Mouse (Mus musculus) heart, embryonic 12.5 days (tissue): Measurements from ENCODE around the gene Synm. TPM values are rescaled to one million over a fixed set of nuclear protein-coding genes. Genes with fewer than 3 reads are reported as not detected.

Experiments
- ATAC-seq: fragments of 200-750 bp; cut with Nextera tagmentation; 2 replicates; pipeline ENCODE4 v1.8.0; 2017; ENCODE audit warnings: moderate TSS enrichment, moderate library complexity; ENCODE audit not compliant: insufficient number of reproducible peaks, low FRiP score
- H3K27ac ChIP-seq: fragments of 300-500 bp; sonication (generic); 2 replicates; pipeline ENCODE4 v1.5.1; 2016; ENCODE audit warnings: mild to moderate bottlenecking, moderate library complexity; ENCODE audit not compliant: poor library complexity, severe bottlenecking
- H3K27me3 ChIP-seq: fragments of 300-500 bp; sonication (generic); replicated peaks from 2 replicates; pipeline ENCODE4 v1.6.1; 2016; ENCODE audit warnings: mild to moderate bottlenecking, moderate library complexity
- H3K36me3 ChIP-seq: fragments of 300-500 bp; sonication (generic); 2 replicates; pipeline ENCODE4 v1.6.1; 2016; ENCODE audit warnings: mild to moderate bottlenecking, moderate library complexity
- H3K4me1 ChIP-seq: fragments of 300-500 bp; sonication (generic); replicated peaks from 2 replicates; pipeline ENCODE4 v1.6.1; 2016; ENCODE audit warnings: mild to moderate bottlenecking
- H3K4me2 ChIP-seq: fragments of 300-500 bp; sonication (generic); 2 replicates; pipeline ENCODE4 v1.6.1; 2016; ENCODE audit warnings: mild to moderate bottlenecking, moderate library complexity
- H3K4me3 ChIP-seq: fragments of 300-500 bp; sonication (generic); 2 replicates; pipeline ENCODE4 v1.5.1; 2016; ENCODE audit warnings: mild to moderate bottlenecking
- H3K9ac ChIP-seq: fragments of 300-500 bp; sonication (generic); 2 replicates; pipeline ENCODE4 v1.6.1; 2016; ENCODE audit warnings: mild to moderate bottlenecking, moderate library complexity
- H3K9me3 ChIP-seq: fragments of 300-500 bp; sonication (generic); replicated peaks from 2 replicates; pipeline ENCODE4 v1.6.1; 2016; ENCODE audit warnings: mild to moderate bottlenecking, moderate library complexity
- WGBS: fragments of 180-500 bp; shearing (Covaris S2); methylation state at CpG from one replicate; pipeline ENCODE4 v1.1.7; 2016; 5-methylcytosine and 5-hydroxymethylcytosine counted together
- polyA plus RNA-seq: library from polyadenylated mRNA; unstranded; fragments of >200 nt; fragmentation: Nextera tagmentation; extraction: Ambion mirVana; gene quantifications from 2 replicates; pipeline ENCODE4 v1.2.1, GENCODE M21; 2016

Synm gene
- polyA plus RNA-seq, 1 experiment from 2014 or later: 6.6 TPM

DNA sequence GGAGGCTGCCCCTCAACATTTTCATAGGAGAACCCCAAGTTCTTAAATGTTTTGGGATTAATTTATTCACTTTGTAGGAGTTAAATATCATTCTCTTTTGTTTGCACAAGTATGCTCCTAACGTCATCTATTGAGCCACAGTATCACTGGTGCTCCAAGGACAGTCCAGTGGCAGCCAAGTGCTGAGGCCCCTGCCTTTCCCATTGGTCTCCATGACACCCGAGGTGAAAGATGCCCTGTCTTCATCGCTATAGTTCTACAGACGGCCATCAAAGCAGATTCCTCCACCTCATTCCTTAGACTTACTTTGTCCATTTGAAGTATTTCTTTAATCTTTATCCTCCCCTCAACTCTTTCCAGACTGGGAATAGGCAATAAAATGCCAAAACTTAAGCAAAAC is 35.0 kb downstream of the Synm start:
- Histone ChIP-seq H3K4me3 (no peak overlapping the region), H3K9ac (no peak overlapping the region), H3K4me2 (no peak overlapping the region), H3K9me3 (0 out of 2 replicates have a peak, but pooled peaks cover 3% of the 10 kb centered on the region), H3K27me3 (no peaks in the 10 kb centered on the region), H3K36me3 (peaks cover 46% of the 10 kb centered on the region), H3K27ac (no peak overlapping the region), H3K4me1 (peaks cover 14% of the 10 kb centered on the region)
- 75% methylated on average over 4 of the region's 4 CpGs for WGBS
- no peak for ATAC-seq

DNA sequence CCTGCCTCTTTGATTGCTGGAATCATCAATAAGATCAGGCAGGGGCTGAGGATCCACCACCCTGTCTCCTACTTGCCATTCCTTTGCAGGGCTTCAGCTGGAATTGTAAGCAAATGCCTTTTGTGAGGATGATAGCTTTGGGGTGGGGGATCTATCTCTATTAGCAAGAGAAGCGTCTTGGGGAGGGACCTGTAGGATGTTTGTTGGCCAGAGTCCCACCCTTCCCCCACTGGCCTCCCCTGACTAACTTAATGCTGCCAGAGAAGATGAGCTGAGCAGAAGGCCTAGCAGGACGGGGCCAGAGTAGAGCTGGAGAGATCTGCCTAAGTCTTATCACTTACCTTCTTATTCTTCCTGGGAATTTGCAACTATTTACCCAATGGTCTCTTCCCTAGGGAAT is 37.4 kb downstream of the Synm start:
- H3K36me3 ChIP-seq: peaks cover 27% of the 10 kb centered on the region
- H3K4me3 ChIP-seq: no peak overlapping the region
- no peak overlapping the region for H3K4me2 ChIP-seq
- 42% methylated on average over 2 of the region's 2 CpGs for WGBS
- no peaks in the 10 kb centered on the region for H3K27me3 ChIP-seq
- H3K27ac ChIP-seq: no peak overlapping the region
- H3K9me3 ChIP-seq: no peaks in the 10 kb centered on the region
- H3K4me1 ChIP-seq: peaks cover 29% of the 10 kb centered on the region
- no peak for ATAC-seq
- no peak overlapping the region for H3K9ac ChIP-seq

DNA sequence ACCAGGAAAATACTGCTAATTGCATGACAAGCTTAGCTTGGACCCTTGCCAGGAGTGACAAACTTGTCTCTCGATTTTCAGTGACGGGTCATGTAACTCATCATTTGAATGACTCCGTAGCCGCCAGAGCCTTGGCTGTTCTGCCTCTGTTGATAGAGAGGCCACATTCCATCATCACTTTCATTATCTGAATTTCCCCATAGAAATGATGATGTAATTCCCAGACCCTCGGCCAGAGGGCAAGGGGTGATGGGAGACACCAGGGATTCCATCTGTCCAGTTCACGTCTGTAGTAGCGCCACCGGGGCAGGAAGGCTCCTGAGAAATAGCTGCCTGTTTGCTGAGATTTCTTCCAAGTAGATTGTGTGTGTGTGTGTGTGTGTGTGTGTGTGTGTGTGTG is 40.7 kb downstream of the Synm start:
- Histone ChIP-seq H3K4me2 (0 out of 2 replicates have a peak overlapping the region, but pooled peaks have one; percentile 5), H3K27me3 (no peaks in the 10 kb centered on the region), H3K4me3 (no peak overlapping the region), H3K4me1 (peaks cover 61% of the 10 kb centered on the region), H3K9ac (no peak overlapping the region), H3K9me3 (no peaks in the 10 kb centered on the region), H3K27ac (peak overlapping the region; percentile 52), H3K36me3 (peaks cover 16% of the 10 kb centered on the region; the same call in 1 of the 2 replicates)
- ATAC-seq: no peak
- 20% methylated on average over 8 of the region's 8 CpGs for WGBS

- Histone ChIP-seq H3K27me3 (no peaks in the 10 kb centered on the region), H3K4me2 (no peak overlapping the region), H3K27ac (no peak overlapping the region), H3K9ac (no peak overlapping the region), H3K4me3 (no peak overlapping the region), H3K4me1 (peaks cover 63% of the 10 kb centered on the region), H3K9me3 (peaks cover 2% of the 10 kb centered on the region; the same call in 1 of the 2 replicates), H3K36me3 (peaks cover 22% of the 10 kb centered on the region)
- 77% methylated on average over 3 of the region's 3 CpGs for WGBS
- ATAC-seq: no peak
These were observed 42.0 kb downstream of the Synm start for GRCm38 (mm10) chr7:67717520-67717919.

GRCm38 (mm10) chr7:67716925-67717324 is 42.6 kb downstream of the Synm start:
- H3K9ac ChIP-seq: no peak overlapping the region
- H3K4me2 ChIP-seq: no peak overlapping the region
- peaks cover 63% of the 10 kb centered on the region for H3K4me1 ChIP-seq
- H3K27me3 ChIP-seq: no peaks in the 10 kb centered on the region
- H3K36me3 ChIP-seq: peaks cover 27% of the 10 kb centered on the region
- no peak overlapping the region for H3K4me3 ChIP-seq
- 79% methylated on average over 10 of the region's 10 CpGs for WGBS
- H3K9me3 ChIP-seq: peaks cover 3% of the 10 kb centered on the region; the same call in 1 of the 2 replicates
- no peak overlapping the region for H3K27ac ChIP-seq
- ATAC-seq: no peak

- H3K27ac ChIP-seq: no peak overlapping the region
- H3K36me3 ChIP-seq: peaks cover 33% of the 10 kb centered on the region
- peaks cover 3% of the 10 kb centered on the region; the same call in 1 of the 2 replicates for H3K9me3 ChIP-seq
- 72% methylated on average over 11 of the region's 11 CpGs for WGBS
- no peak for ATAC-seq
- no peak overlapping the region for H3K9ac ChIP-seq
- H3K4me2 ChIP-seq: no peak overlapping the region
- no peak overlapping the region for H3K4me3 ChIP-seq
- peaks cover 63% of the 10 kb centered on the region for H3K4me1 ChIP-seq
- H3K27me3 ChIP-seq: no peaks in the 10 kb centered on the region
These were observed 43.2 kb downstream of the Synm start for GRCm38 (mm10) chr7:67716213-67716878.

DNA sequence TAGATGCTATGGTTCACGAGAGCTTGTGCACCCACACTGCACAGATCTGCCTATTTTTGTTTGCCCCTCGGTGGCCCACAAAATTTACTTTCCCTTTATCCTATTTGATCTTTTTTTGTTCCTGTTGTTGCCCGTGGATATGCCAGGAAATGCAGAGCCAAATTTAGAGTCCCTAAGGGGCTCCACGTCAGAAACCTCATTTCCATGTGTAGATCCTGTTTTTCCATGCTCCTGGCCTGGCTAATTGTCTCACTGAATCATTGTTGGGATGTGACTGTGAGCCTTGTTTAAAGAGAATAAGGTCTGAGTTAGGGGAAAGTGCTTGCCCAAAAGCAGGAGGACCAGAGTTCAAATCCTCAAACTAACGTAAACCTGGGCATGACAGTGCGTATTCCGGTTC is 44.4 kb downstream of the Synm start:
- H3K4me3 ChIP-seq: no peak overlapping the region
- peaks cover 67% of the 10 kb centered on the region for H3K4me1 ChIP-seq
- peaks cover 3% of the 10 kb centered on the region; the same call in 1 of the 2 replicates for H3K9me3 ChIP-seq
- H3K27me3 ChIP-seq: no peaks in the 10 kb centered on the region
- ATAC-seq: no peak
- 62% methylated on average over 7 of the region's 7 CpGs for WGBS
- H3K9ac ChIP-seq: no peak overlapping the region
- peak overlapping the region; percentile 83; the same call in 1 of the 2 replicates for H3K27ac ChIP-seq
- H3K36me3 ChIP-seq: peaks cover 39% of the 10 kb centered on the region
- no peak overlapping the region for H3K4me2 ChIP-seq

DNA sequence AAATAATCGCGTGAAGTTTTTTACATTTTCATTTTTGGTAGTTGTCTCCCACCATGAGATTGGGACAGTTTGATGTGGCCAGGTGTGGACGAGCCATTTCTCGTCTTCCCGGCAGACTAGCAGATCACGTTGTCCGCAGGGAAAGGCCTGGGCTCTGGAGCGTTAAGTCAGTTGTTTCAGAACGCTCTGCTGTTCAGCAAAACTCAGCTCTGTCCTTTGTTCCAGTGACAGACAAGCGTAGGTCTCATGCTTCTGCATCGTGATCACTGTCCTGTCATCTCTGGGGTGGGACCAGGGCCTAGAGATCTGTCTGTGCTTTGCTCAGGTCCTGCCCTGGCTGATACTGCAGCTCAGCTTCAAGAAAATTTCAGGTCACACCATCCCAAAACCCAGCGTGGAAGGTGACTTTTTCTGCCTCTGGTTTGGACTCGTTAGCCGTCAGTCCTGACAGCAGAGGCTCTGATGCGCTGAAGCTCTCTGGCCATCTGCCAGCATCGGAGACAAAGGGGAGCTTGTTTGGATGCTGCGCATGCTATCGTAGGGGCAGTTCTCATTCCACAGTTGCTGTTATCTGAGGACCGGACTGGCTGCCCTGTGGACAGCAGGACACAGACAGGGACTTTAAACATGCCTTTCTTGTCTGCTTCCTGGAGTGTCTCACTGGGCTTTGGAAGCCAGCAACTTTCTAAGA is 45.6 kb downstream of the Synm start:
- peak overlapping the region; percentile 36 for H3K4me2 ChIP-seq
- no peak overlapping the region for H3K9ac ChIP-seq
- ATAC-seq: 0 out of 2 replicates have a peak, but pooled peaks have one; percentile 23
- no peaks in the 10 kb centered on the region for H3K27me3 ChIP-seq
- 33% methylated on average over 19 of the region's 19 CpGs for WGBS
- H3K4me1 ChIP-seq: peaks cover 56% of the 10 kb centered on the region
- H3K27ac ChIP-seq: peak overlapping the region; percentile 83
- no peak overlapping the region for H3K4me3 ChIP-seq
- peaks cover 3% of the 10 kb centered on the region; the same call in 1 of the 2 replicates for H3K9me3 ChIP-seq
- H3K36me3 ChIP-seq: peaks cover 42% of the 10 kb centered on the region

- H3K4me1 ChIP-seq: peaks cover 33% of the 10 kb centered on the region
- H3K27me3 ChIP-seq: no peaks in the 10 kb centered on the region
- H3K9ac ChIP-seq: no peak overlapping the region
- peak overlapping the region; percentile 16; the same call in 1 of the 2 replicates for H3K27ac ChIP-seq
- WGBS: 44% methylated on average over 7 of the region's 7 CpGs
- H3K36me3 ChIP-seq: peaks cover 34% of the 10 kb centered on the region
- no peak overlapping the region for H3K4me3 ChIP-seq
- no peak overlapping the region for H3K4me2 ChIP-seq
- ATAC-seq: no peak; the same call in 1 of the 2 replicates
- H3K9me3 ChIP-seq: peaks cover 3% of the 10 kb centered on the region; the same call in 1 of the 2 replicates
These were observed 49.3 kb downstream of the Synm start for GRCm38 (mm10) chr7:67710216-67710615.

DNA sequence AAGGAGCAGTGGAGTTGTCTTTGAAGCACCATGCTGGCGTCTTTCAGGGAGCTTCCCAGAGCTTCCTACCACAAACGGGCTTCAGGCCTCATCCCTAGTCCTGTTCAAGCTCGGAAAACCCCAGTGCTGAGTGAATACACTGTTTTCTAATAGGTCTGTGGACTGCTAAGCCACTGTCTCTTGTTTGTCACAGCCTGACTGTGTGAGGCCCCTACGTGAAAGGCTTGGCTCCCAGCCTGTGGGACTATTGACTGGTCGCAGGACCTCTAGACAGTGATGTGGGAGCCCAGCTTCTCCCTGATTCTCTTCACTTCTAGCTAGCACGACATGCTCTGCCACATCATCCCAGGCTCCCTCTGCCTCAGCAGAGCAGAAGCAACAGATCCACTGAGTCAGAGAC is 51.4 kb downstream of the Synm start:
- peaks cover 3% of the 10 kb centered on the region; the same call in 1 of the 2 replicates for H3K9me3 ChIP-seq
- H3K27me3 ChIP-seq: no peaks in the 10 kb centered on the region
- no peak overlapping the region for H3K9ac ChIP-seq
- H3K36me3 ChIP-seq: peaks cover 33% of the 10 kb centered on the region
- no peak for ATAC-seq
- no peak overlapping the region for H3K4me3 ChIP-seq
- no peak overlapping the region for H3K4me2 ChIP-seq
- no peak overlapping the region for H3K27ac ChIP-seq
- WGBS: 80% methylated on average over 6 of the region's 6 CpGs
- H3K4me1 ChIP-seq: peaks cover 29% of the 10 kb centered on the region

DNA sequence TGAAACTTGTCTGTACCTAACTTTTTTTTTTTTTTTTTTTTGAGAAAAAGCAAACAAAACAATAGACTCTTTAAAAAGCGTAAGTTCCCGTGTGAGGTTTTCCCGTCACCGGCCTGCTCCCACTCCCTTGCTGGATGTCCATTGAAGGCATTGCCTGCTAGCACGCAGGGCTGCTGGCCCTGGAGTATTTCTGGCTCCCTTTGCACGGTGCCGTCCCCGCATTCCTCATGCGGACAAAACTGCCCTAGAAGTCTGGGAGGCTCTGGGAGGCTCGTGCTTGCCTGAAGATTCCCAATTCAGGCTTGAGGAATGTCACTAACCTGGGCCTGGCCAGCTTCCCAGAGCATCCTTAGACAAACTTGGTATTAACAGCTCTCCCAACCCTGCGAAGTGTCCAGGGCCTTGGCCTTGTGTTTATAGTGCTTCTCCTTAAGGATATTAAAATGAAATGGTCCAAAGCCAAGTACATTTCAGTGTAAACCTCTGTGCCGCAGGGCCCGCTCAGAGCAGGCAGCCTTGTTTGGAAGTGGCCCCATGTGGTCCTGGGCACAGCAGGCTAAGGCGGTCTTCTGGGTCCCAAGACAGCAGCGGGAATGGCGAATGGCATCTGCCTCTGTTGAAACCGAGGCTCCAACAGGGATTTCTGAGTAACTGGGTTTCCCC is 58.2 kb downstream of the Synm start:
- Histone ChIP-seq H3K4me3 (no peak overlapping the region), H3K9me3 (no peaks in the 10 kb centered on the region), H3K9ac (no peak overlapping the region), H3K36me3 (peaks cover 10% of the 10 kb centered on the region), H3K27me3 (no peaks in the 10 kb centered on the region), H3K4me2 (no peak overlapping the region), H3K27ac (peak overlapping the region; percentile 41; the same call in 1 of the 2 replicates), H3K4me1 (peaks cover 37% of the 10 kb centered on the region)
- ATAC-seq: no peak
- 55% methylated on average over 17 of the region's 17 CpGs for WGBS
